Mouse (Mus musculus): Measurements from ENCODE around the gene Iqce. TPM values are rescaled to one million over a fixed set of nuclear protein-coding genes. Genes with fewer than 3 reads are reported as not detected.

Iqce gene
- total RNA-seq, 1 experiment from 2014 or later, result 7.9 TPM

DNA sequence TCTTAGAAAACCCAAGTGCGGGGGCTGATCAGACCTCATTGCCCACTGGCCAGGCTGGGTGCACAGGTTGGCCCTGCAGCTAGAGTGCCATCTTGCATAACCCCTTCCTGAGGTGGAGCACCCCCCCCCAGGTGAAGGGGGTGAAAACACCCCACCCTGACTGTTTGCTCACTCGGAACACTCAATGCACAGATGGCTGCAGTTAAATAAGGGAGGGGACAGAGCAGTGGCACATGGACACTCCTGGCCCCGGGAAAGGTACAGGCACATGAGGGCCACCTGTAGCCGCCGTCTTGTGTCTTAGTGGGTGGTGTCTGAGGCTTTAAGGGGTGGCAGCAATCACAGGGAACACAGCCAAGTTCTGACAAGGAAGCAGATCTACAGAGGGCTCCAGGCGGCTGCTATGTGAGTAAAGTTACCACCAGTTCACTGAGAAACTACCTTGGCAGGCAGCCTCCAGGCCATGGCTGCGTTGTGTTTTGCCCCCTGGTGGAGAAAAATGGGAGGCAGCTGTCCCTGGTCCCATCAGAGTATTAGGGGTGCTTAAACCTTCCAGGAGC, 38.5 kb downstream of the Iqce start:
- peak; percentile 68 for ATAC-seq (replicated peaks; ENCODE audit: low read depth, poor library complexity, severe bottlenecking)

DNA sequence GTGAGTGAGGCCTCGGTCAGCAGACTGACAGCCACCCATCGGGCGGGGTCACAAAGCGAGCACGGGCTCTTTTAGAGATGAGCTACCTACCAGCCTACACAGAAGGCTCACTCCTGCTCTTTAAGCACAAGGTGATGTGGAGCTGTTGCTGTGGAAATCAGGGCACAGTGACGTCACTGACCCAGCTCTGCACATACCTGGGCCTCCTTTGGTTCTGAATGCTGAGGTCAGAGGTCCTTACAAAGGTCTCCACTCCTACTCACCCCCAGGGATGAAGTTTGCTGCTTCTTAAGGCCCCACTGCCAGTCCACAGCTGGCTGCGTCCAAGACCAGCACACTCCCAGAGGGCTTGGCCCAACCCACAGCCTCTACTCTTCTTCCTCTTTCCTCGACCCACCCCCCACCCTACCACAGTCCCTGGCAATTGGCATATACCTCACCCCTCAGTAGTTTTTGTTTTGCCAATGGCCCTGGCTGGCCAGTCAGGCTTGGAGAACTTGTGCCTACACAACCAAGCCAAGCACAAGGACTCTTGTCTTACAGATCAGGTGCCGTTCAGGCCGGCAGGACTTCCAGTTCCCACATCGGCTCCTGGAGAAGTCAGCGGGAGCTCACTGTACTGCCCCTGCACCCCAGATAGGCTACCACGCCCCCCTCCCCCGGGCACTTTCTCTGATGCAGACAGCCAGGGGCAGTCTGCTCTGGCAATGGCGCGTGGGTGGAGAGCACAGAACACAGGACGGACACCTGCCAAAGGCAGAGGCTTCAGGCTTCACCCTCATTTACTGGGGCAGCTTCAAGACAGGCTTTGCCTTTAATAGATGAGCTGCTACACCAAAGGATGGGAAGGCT, 39.2 kb downstream of the Iqce start:
- ATAC-seq (replicated peaks; ENCODE audit: low read depth, poor library complexity, severe bottlenecking), result peak; percentile 67

DNA sequence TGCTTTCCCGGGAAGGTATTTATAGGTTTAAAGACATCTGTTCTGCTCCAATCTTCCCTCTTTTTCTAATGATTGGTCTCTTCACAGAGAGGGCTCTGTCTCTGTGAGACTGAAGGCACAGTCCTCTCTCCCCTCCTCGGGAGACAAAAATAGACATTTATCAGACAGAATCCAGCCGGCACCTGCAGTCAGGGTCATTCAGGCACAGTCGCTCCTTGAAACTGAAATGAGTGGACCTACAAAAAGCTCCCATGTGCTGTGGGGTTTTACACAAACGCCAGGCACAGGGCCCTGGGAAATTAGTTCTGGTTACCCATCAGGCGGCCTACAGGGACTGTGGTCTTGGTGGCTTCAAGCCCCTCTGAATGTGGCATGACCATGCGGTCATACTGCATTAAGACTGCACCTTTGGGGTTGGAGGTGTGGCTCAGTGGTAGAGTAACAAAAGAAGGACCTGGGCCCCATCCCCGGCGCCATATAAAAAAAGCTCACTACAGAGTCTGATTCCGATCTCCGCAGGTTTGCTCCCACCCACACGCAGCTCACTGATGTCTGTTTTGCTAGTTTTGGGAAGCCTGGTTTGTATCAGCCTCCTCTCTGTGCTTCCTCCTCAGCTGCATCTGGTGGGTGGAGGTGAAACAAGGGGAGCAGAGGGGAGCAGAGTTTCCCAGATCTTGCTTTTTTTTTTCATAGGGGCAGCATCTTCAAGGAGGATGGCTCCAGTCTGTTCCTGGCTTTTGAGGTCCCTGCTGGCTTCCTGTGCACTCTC, 40.1 kb downstream of the Iqce start:
- no peak for ATAC-seq (replicated peaks; ENCODE audit: low read depth, poor library complexity, severe bottlenecking)

DNA sequence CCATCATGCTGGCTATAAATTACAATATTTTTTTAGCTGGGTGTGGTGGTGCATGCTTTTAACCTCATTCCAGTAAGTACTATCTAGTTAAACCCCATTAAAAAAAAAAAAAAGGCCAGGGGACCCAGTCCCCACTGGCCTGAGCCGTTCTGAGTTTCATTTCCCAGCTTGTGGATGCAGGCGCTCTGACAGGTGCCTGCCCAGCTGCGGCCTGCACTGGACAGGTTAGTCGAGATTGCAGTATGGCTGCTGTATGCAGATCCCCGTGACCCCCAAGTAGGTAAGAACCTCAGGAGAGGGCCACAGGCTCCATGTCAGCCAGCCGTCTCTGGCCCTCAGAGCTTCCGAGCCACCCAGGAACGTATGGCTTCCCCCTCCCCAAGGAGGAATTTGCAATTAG, 40.8 kb downstream of the Iqce start:
- ATAC-seq (replicated peaks; ENCODE audit: low read depth, poor library complexity, severe bottlenecking), result no peak

DNA sequence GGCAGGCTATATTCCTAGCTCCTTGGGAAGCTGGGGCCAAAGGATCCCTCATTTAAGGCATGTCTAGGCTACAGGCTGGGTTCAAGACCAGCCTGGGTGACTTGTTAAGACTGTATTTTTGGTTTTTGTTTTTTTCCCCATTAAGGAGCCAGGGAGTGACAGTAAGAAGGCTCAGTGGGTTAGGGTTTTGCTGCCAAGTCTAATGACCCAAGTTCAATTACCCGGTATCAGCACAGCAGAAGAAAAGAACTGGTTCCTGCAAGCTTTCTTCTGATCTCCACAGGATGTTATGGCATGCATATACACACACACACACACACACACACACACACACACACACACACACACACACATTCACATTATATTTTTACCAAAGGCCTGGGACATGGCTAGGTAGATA, 41.8 kb downstream of the Iqce start:
- ATAC-seq (replicated peaks; ENCODE audit: low read depth, poor library complexity, severe bottlenecking), result no peak

DNA sequence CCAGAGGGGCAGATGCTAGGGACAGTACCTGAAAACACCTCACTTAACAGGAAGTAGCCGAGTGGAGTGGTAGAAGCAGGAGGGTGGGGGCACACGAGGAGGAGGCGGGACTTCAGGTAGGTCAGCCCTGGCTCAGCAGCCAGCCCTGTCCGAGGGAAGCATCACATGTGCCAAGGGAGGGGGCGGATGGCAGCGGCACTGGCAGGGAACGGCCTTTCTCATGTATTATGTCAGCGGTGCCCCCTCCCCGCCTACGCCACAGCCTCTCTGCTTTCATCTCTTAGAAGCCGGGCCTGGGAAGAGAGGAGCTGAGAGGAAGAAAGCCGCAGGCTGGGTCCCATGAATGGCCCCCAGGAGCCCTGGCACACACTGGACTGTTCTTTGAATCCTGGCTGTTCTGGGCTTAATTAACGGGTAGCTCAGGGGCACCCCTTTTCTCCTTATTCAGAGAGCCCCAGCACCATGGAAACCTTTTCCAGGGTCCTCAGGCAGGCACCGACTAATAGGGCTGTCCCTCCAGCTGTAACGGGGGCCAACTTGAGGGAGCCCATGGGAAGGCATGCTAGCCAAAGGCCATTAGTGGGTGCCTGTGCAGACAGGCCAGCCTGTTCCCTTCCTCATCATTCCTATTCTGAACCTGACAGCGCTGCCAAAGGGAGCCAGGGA, 42.4 kb downstream of the Iqce start:
- no peak for ATAC-seq (replicated peaks; ENCODE audit: low read depth, poor library complexity, severe bottlenecking)

DNA sequence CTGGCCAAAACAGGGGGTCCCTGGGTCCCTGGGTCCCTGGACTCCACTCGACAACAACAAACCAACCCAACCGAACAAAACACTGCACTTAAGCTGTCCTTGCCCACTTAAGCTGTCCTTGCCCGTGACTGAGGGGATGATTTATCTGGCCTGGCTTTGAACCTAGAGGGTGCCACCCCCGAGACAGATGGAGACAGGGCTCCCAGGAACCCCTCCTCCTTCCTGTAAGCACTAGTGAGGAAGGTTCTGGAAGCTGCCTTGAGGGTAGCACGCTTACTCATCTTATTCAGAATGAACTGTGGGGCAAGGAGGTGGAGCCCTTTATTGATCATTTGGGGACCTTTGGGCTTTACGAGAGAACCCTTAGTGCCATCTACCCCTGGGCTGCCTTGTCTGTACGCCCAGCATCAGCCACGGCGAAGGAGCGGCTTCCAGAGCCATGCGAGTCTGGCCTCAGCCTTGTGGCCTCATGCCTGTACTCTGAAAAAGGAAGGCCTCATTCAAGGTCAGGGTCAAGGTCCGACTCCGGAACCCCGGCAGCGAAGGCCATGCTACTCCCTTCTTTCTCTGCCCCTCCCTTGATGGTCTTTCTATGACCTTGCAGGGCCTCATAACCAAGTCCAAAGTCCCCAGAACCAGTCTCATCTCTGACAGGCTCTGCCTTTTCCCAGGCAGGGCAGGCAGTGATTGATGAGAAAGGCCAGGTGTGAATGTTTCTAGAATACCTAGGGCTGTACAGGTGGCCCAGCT, 47.9 kb downstream of the Iqce start:
- no peak for ATAC-seq (replicated peaks; ENCODE audit: low read depth, poor library complexity, severe bottlenecking)

DNA sequence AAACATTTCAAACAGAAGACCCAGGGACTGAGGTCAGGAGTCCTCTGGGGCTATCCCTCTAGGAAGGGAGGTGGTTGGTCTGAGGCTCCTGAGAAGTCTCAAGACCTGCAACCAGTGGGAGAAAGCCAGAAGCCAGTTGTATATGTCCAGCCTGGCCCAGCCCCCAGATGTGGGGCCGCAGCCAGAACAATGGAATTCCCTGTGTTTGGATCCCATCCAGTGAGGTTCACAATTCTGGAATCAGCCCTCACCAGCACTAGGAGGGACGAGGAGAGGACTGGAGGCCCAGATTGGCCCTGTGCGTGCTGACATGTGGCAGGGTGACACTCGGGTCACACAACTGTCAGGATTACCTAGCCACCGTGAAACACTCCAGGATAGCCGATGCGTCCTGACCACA, 49.6 kb downstream of the Iqce start:
- ATAC-seq (replicated peaks; ENCODE audit: low read depth, poor library complexity, severe bottlenecking), result no peak

DNA sequence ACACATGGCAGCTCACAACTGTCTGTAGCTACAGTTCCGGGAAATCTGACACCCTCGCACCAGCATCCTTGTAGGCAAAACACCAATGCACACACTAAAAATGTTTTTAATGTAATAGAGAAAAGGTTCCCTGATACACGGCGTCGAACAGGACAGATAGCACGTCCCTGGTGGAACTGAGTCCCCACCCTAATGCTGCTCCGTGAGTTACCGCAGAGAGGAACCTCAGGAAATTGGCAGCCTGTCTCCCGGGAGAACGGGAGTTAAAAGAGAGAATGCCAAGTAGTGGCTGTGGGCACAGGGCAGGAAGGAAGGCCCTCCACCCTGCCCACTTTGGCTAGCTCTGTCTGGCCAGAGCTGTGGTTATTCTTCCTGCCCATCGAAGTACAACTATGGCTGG, 50.9 kb downstream of the Iqce start:
- ATAC-seq (replicated peaks; ENCODE audit: low read depth, poor library complexity, severe bottlenecking), result 0 out of 2 replicates have a peak, but pooled peaks have one; percentile 3

DNA sequence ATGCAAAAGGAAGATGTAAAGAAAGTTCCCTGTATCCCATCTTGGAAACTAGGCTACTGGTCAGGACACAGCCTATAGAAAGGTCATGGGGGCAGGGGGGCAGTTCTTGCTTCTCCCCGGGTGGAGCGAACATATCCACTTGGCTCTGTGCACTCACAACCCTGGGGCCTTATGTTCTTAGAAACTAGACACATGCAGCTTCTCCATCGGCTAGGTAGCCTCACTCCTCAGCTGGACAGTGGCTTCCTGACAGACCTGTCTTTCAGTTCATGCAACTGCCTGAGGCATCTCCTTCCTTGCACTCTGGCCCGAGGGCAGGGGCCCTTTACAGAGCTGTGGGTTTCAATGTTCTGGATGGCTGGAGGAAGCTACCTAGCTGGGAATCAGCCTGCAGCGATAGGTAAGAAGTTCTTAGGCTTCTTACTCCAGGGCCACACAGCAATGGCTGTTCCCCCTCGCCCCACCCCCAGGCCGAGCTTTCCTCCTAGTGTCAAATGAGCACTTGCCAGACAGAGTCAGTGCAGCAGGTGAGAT, 52.2 kb downstream of the Iqce start:
- no peak for ATAC-seq (replicated peaks; ENCODE audit: low read depth, poor library complexity, severe bottlenecking)

DNA sequence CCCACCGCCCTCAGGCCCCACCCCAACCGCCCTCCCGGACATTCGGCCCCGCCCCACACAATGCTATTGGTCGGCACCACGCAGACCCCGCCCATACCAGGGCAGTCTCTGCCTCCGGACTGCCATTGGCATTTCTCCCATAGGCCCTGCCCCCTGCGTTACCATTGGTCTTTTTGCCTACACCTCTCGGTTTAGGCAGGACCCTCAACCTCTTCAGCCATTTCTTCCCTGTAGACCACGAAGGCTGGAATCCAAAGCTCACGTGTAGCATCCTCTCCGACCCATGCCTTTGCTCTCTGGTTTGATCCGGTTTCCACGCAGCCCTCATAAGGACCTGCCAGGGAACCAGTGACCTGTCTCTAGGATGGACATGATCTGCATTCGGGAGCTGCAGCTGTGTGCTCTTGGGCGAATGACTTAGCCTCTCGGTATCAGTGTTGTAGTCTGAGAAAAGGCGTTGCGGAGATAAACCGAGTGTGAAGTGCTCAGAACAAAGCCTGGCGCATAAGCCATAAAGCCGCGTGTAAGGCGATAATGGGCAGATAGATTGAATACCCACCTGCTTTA, 53.0 kb downstream of the Iqce start:
- peak; percentile 76 for ATAC-seq (replicated peaks; ENCODE audit: low read depth, poor library complexity, severe bottlenecking)

DNA sequence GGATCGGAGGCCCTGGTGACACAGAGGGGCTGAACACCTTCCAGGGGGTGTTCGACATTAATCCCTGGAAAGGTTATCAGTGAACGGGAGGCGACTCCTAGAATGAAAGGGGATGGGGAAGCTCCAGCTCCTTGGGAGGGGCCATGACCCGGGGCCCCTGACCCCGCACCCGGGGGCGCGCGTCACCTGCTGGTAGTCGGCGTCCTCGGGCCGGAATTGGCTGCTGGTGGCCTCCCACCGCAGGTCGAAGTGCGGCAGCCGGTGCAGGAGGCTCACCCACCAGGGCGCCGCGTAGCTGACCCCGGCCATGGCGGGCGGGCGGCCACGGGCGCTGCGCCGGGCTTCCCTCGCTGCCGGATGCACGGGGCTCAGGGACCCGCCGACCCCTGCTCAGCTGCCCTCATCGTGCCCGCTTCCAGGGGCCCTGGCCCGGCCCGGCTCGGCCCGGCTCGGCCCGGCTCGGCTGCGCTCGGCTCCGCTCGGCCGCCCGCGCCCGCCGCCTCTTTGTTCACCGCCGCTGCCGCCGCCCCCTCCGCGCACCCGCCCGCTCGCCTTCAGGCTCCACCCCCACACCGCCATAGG, 53.6 kb downstream of the Iqce start, which contains the start of gene Ttyh3:
Gene Ttyh3, minus strand, starts transcription at position 513 of the 582 bp plus-strand sequence.
- no peak for ATAC-seq (replicated peaks; ENCODE audit: low read depth, poor library complexity, severe bottlenecking)

DNA sequence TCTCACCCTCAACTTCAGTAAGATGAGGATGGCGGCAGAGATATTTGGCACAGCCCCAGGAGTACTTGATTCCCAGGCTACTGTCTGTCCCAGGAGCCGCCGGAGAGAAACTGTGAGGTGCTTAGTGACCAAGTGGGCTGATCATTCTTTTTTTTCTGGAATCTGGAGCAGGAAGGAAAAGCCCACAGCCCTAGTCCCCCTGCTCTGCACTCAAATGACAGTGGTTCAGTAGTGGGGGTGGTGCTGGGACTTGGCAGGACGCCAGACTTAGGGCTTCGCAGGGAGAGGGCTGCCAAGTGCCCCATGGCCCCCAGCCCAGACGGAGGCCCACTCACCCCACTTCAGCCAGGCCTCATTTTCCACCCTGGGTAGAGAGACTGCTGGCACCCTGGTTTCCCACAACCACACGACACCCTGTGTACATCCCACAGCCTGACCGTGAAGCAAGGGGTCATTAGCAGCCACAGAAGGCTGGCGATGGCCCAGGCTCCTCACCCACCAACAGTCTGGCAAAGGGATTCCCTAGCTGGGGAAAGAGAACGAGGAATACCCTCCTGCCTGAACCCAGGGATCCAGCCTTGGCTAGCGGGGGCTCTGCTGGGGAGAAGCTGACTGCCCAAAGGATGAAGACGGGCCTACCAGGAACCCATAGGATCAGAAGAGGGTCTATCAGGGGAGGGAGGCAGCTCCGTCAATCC, 54.2 kb downstream of the Iqce start:
- no peak for ATAC-seq (replicated peaks; ENCODE audit: low read depth, poor library complexity, severe bottlenecking)

DNA sequence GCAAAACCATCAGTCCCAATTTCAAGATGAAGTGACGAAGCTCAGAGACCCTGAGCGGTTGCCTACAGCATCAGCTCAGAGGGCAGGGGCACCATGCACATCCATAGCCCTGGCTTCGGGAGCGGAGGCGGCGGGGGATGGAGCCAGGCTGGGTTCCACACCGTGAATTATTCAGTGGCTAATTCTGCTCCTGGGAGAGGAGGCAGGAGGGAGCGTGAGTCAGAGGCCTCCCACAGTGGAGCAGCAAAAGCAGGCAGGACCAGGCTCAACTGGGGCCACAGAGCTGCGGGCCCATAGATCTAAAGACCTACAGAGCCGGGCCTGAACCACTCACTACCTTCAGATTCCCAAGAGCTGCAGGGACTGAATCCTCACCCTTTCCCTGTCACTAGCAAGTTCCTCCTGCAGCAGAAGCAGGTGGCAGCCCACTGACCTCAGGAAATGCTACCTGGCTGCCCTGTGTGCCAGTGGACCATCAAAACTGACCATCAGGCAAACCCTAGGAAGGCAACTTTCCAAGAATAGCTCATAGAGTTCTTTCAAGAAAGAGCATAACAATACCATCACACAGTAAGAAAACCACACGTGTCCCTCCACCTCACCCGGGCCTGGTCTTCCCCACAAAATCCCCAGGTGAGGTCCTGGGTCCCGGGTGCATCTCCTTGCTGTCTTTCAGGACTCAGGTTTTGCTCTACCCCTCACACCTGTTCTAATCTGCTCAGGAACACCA, 55.0 kb downstream of the Iqce start:
- ATAC-seq (replicated peaks; ENCODE audit: low read depth, poor library complexity, severe bottlenecking), result no peak

DNA sequence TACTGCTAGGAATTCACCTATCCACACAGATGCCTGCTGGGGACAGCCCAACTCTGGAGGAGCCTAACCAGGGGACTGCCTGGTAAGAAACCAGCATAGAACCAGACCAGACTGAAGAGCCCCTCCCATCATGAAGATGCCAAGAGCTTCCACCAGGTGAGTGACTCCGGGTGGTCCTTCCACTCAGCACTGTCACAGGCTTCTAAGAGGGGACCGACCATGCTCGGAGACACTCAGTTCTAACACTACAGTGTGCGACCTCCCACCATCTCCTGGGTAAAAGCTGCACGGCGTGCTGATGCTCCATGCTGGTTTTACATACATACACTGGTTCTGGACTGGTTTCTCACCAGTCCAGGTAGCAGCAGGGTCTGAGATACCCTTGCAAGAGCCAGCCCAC, 56.0 kb downstream of the Iqce start:
- no peak for ATAC-seq (replicated peaks; ENCODE audit: low read depth, poor library complexity, severe bottlenecking)

DNA sequence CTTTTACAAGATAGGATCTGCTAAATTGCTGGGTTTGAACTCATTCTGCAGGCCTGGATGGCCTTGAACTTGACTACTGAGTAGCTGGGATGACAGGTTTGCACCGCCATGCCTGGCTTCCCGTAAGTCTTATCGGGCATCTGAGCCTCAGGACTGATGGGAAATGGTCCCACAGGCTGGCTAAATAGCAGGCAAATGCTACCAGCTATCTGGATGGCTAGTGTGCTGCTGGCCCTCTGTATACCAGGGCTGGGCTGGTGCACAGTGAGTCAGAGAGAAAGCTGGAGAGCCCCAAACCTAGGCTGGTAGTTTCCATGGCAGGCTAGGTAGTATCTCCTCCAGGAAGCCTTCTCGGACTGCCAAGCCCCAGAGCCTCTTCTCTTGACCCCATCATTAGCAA, 56.7 kb downstream of the Iqce start:
- ATAC-seq (replicated peaks; ENCODE audit: low read depth, poor library complexity, severe bottlenecking), result no peak

DNA sequence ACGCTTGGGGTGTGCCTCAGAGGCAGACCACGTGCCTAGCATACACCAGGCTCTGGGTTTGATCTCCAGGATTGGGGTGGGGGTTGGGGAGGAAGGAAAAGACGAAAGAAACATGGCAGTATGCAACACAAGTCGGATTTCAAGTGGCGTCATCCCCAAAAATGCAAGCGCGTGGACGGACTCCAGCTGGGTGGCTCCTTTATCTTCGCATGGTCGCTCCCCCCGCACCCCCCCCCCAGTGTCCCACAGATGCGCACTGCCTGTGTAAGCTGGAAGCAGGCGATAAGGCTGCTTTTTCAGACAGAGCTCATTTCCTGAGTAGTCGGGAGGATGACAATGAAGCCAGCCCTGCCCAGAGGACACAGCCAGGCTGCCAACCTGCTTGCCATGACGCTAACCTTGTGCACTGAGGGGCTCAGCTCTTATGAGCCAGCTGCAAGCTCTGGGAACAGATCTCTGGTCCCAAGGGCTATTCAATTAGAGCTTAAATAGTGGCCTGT, 57.4 kb downstream of the Iqce start:
- ATAC-seq (replicated peaks; ENCODE audit: low read depth, poor library complexity, severe bottlenecking), result peak; percentile 55
